Mouse (Mus musculus): ENCODE measurements around the gene Zfp811. TPM values are rescaled to one million over a fixed set of nuclear protein-coding genes. Genes with fewer than 3 reads are reported as not detected.

The Zfp811 gene
- polyA plus RNA-seq, 1 experiment = not detected

DNA sequence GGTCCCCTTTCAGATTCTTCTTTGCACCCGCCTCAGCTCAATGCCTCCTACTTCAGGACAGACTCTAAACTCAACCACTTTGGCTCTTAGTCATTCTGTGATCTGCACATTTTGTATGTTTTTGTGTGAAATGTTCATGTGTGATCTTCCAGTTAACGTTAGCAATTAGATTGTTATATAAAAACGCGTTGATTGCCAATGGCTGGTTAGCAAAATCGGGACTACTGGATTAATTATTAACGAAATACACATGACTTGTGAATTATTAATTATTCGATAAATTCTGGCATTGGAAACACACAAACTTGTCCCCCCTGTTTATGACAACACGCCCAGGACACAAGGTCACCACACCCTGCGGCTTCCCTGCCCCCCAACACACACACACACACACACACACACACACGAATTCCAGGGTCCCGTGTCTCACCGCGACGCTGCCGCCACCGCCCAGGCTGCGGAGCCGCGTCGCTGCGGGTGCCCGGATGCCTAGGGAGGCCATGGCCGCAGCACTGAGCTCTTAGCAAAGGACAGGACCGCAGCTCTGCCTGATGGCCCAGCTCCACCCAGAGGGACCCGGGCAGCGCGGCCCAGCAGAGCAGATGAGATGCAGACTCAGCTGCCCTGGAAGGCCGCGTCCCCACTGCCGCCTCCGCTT lies 22.2 kb downstream of the Zfp811 start:
- H3K4me1 ChIP-seq (ENCODE audit: control insufficient read depth, insufficient read depth, insufficient read length, low read length) = peaks cover 2% of the 10 kb centered on the region; the same call in 1 of the 2 replicates
- H3K27ac ChIP-seq (replicated peaks; ENCODE audit: low read depth, low read length) = peak overlapping the region; percentile 59

GRCm38 (mm10) chr17:32786944-32787343 lies 22.8 kb downstream of the Zfp811 start:
- Histone ChIP-seq H3K4me3 (ENCODE audit: insufficient read depth, low read depth, low read length) (peak overlapping the region; percentile 75), H3K27ac (replicated peaks; ENCODE audit: low read depth, low read length) (no peak overlapping the region), H3K4me1 (ENCODE audit: control insufficient read depth, insufficient read depth, insufficient read length, low read length) (peaks cover 2% of the 10 kb centered on the region; the same call in 1 of the 2 replicates)

More for the DNA sequence above, 22.2 kb downstream of the Zfp811 start:
- peak overlapping the region; percentile 75 for H3K4me3 ChIP-seq (ENCODE audit: insufficient read depth, low read depth, low read length)

GRCm38 (mm10) chr17:32785656-32786055 lies 24.1 kb downstream of the Zfp811 start:
- Histone ChIP-seq H3K4me3 (ENCODE audit: insufficient read depth, low read depth, low read length) (no peak overlapping the region), H3K27ac (replicated peaks; ENCODE audit: low read depth, low read length) (no peak overlapping the region), H3K4me1 (ENCODE audit: control insufficient read depth, insufficient read depth, insufficient read length, low read length) (peaks cover 2% of the 10 kb centered on the region; the same call in 1 of the 2 replicates)

DNA sequence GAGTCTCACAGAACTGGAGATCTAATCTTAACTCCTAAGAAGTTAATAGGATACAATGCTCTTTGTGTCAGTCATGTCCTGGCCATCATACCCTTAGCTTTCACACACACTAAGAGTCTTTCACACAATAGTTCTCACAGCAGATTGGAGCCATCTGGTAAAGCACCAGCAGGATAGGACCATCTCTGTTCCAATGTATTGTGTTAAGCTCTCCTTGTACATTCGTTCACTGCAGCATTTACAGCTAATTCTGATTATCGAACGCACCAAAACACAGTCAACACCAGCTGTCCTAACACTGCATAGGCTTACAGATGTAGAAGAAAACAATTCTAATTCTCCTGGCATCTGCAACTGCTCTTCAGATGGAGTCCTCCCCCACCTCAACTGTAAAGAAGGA lies 32.2 kb downstream of the Zfp811 start:
- Histone ChIP-seq H3K4me3 (ENCODE audit: insufficient read depth, low read depth, low read length) (no peak overlapping the region), H3K4me1 (ENCODE audit: control insufficient read depth, insufficient read depth, insufficient read length, low read length) (0 out of 2 replicates have a peak, but pooled peaks cover 3% of the 10 kb centered on the region), H3K27ac (replicated peaks; ENCODE audit: low read depth, low read length) (no peak overlapping the region)

DNA sequence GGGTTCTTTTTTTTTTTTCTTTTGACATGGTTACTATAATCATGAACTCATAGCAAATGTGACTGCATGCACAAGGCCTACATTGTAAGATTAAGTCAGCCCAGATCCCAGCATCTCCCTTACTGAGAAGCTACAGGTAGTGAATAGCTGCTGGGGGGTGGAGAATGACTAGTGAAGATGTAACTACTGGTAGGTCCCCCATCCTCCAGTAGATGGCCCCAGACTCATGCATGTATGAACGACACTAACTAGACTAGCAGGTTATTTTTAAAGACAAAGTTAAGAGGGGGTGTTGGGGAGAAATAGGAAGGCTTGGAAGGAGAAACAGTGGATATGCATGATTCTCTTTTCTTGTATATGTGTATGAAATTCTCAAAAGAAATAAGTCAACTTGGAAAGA lies 38.5 kb downstream of the Zfp811 start:
- no peak overlapping the region for H3K4me3 ChIP-seq (ENCODE audit: insufficient read depth, low read depth, low read length)
- no peaks in the 10 kb centered on the region for H3K4me1 ChIP-seq (ENCODE audit: control insufficient read depth, insufficient read depth, insufficient read length, low read length)
- H3K27ac ChIP-seq (replicated peaks; ENCODE audit: low read depth, low read length) = no peak overlapping the region

DNA sequence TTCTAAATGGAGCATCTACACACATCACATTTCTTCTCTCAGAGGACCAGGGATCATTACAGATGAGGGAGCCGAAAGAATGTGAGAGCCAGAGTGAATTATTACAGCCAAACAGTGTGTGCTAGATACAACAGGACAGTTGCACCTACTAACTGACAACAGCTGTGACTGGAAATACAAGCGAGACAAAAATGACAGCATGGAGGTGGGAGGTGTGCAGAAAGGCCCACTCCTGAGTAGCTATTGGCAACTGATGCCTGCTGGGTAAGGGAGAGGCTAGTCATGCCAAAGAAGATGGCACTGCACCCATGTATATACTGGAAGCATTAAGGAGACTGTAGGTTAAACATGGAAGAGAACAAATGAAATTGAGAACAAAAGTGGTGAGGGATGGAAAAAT lies 43.3 kb downstream of the Zfp811 start:
- Histone ChIP-seq H3K4me1 (ENCODE audit: control insufficient read depth, insufficient read depth, insufficient read length, low read length) (no peaks in the 10 kb centered on the region), H3K4me3 (ENCODE audit: insufficient read depth, low read depth, low read length) (no peak overlapping the region)

DNA sequence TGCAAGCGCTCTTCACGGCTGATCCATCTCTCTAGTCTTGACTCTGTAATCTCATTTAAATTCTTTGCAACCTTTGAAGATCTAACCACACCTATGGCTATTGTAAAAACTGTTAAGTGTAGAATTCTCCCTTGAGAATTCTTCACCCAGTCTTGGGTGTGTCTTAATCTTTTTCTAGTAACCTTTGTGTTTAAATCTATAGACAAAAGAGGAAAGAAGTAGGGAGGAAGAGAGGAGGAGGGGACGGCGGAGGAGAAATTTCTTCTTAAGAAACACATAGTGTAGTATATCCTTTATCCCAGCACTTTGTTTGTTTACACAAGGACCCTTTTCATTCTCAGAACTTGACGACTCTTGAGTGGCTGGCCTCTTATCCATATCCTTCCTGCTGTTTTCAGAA lies 52.4 kb downstream of the Zfp811 start:
- Histone ChIP-seq H3K4me3 (ENCODE audit: insufficient read depth, low read depth, low read length) (no peak overlapping the region), H3K4me1 (ENCODE audit: control insufficient read depth, insufficient read depth, insufficient read length, low read length) (peaks cover 3% of the 10 kb centered on the region; the same call in 1 of the 2 replicates), H3K27ac (replicated peaks; ENCODE audit: low read depth, low read length) (no peak overlapping the region)

More for the DNA sequence above, 43.3 kb downstream of the Zfp811 start:
- no peak overlapping the region for H3K27ac ChIP-seq (replicated peaks; ENCODE audit: low read depth, low read length)

- H3K4me1 ChIP-seq (ENCODE audit: control insufficient read depth, insufficient read depth, insufficient read length, low read length) = peaks cover 3% of the 10 kb centered on the region; the same call in 1 of the 2 replicates
Measured at GRCm38 (mm10) chr17:32753634-32754033, 56.1 kb downstream of the Zfp811 start.

GRCm38 (mm10) chr17:32752813-32753360 lies 56.8 kb downstream of the Zfp811 start:
- Histone ChIP-seq H3K4me1 (ENCODE audit: control insufficient read depth, insufficient read depth, insufficient read length, low read length) (peaks cover 3% of the 10 kb centered on the region; the same call in 1 of the 2 replicates), H3K27ac (replicated peaks; ENCODE audit: low read depth, low read length) (no peak overlapping the region), H3K4me3 (ENCODE audit: insufficient read depth, low read depth, low read length) (no peak overlapping the region)

More at GRCm38 (mm10) chr17:32753634-32754033, 56.1 kb downstream of the Zfp811 start:
- H3K4me3 ChIP-seq (ENCODE audit: insufficient read depth, low read depth, low read length) = no peak overlapping the region
- no peak overlapping the region for H3K27ac ChIP-seq (replicated peaks; ENCODE audit: low read depth, low read length)

DNA sequence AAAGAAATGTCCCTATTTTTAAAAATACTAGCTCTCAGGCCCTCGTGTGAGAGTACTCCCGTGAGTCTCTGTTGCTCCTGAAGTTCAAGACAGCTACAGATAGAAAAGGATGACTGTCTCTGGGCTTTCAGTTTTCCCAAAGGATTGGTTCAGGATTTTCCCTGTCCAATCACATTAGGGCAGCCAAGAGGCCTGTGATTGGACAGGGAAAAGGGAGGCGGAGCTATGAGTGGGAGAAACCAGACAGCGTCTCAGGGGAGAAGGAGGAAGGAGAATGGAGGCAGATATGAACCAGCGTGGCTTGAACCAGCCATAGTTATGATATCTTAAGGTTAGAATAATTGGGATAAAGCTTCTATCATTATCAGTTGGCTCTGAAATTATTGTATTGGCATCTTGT lies 59.1 kb downstream of the Zfp811 start:
- Histone ChIP-seq H3K4me1 (ENCODE audit: control insufficient read depth, insufficient read depth, insufficient read length, low read length) (peaks cover 3% of the 10 kb centered on the region; the same call in 1 of the 2 replicates), H3K27ac (replicated peaks; ENCODE audit: low read depth, low read length) (no peak overlapping the region), H3K4me3 (ENCODE audit: insufficient read depth, low read depth, low read length) (no peak overlapping the region)

Other genes with a start within 250 kb of the Zfp811 start
- not detected in 2 replicates for gene Cyp4f37, start 188.6 kb downstream of the Zfp811 start, polyA plus RNA-seq (2012; ENCODE audit: insufficient read depth, insufficient read length, missing spikeins)
- gene Cyp4f40, start 151.0 kb downstream of the Zfp811 start, polyA plus RNA-seq (2012; ENCODE audit: insufficient read depth, insufficient read length, missing spikeins) = not detected in 2 replicates
- gene Cyp4f15, start 124.3 kb downstream of the Zfp811 start, polyA plus RNA-seq (2012; ENCODE audit: insufficient read depth, insufficient read length, missing spikeins) = not detected in 2 replicates
- gene Zfp871, start 21.6 kb downstream of the Zfp811 start, polyA plus RNA-seq (2012; ENCODE audit: insufficient read depth, insufficient read length, missing spikeins) = 6.1 and 11.0 TPM in 2 replicates
- gene Zfp799, start 20.3 kb upstream of the Zfp811 start, polyA plus RNA-seq (2012; ENCODE audit: insufficient read depth, insufficient read length, missing spikeins) = 3.2 and 3.4 TPM in 2 replicates
- 3.1 and 3.9 TPM in 2 replicates for gene Zfp870, start 81.7 kb upstream of the Zfp811 start, polyA plus RNA-seq (2012; ENCODE audit: insufficient read depth, insufficient read length, missing spikeins)
- gene Cyp4f14, start 107.4 kb upstream of the Zfp811 start, polyA plus RNA-seq (2012; ENCODE audit: insufficient read depth, insufficient read length, missing spikeins) = not detected in 2 replicates
- gene Cyp4f13, start 137.5 kb upstream of the Zfp811 start, polyA plus RNA-seq (2012; ENCODE audit: insufficient read depth, insufficient read length, missing spikeins) = 29.1 and 29.8 TPM in 2 replicates
- 0.95 and 5.0 TPM in 2 replicates for gene Zfp472, start 155.9 kb upstream of the Zfp811 start, polyA plus RNA-seq (2012; ENCODE audit: insufficient read depth, insufficient read length, missing spikeins)
- 3.9 and 7.1 TPM in 2 replicates for gene Zfp952, start 183.2 kb upstream of the Zfp811 start, polyA plus RNA-seq (2012; ENCODE audit: insufficient read depth, insufficient read length, missing spikeins)
- gene Zfp763, start 223.5 kb upstream of the Zfp811 start, polyA plus RNA-seq (2012; ENCODE audit: insufficient read depth, insufficient read length, missing spikeins) = 1.5 and 3.0 TPM in 2 replicates

Measured in brown adipose tissue, adult 24 weeks (tissue).